Mouse (Mus musculus) central nervous system, embryonic 11.5 days (tissue): ENCODE measurements around the gene Snrpc. TPM values are rescaled to one million over a fixed set of nuclear protein-coding genes. Genes with fewer than 3 reads are reported as not detected.

Experiments used
- polyA plus RNA-seq: library from polyadenylated mRNA; depleted of rRNA; stranded (reverse); fragments of >200 nt; gene quantifications from 2 replicates; pipeline ENCODE4 v1.2.3, GENCODE M21; 2012; rRNA removed

The Snrpc gene
- polyA plus RNA-seq: 191 and 254 TPM in 2 replicates

DNA sequence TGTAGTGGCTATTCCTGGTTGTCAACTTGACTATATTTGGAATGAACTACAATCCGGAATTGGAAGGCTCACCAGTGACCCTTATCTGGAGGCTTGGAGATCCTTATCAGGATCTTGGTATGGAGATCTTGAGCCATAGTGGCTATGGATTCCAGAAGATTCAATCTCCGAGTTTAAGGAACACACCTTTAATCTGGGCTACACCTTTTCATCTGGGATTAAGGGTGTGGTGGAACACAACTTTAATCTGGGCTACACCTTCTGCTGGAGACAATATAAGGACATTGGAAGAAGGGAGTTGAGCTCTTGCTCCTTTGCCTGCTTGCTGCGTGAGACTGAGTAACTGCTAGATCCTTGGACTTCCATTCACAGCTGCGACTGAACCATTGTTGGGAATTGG, at the start of gene Snrpc:
TSS of gene Snrpc (plus strand) at position 301 of the 400 bp plus-strand sequence.

DNA sequence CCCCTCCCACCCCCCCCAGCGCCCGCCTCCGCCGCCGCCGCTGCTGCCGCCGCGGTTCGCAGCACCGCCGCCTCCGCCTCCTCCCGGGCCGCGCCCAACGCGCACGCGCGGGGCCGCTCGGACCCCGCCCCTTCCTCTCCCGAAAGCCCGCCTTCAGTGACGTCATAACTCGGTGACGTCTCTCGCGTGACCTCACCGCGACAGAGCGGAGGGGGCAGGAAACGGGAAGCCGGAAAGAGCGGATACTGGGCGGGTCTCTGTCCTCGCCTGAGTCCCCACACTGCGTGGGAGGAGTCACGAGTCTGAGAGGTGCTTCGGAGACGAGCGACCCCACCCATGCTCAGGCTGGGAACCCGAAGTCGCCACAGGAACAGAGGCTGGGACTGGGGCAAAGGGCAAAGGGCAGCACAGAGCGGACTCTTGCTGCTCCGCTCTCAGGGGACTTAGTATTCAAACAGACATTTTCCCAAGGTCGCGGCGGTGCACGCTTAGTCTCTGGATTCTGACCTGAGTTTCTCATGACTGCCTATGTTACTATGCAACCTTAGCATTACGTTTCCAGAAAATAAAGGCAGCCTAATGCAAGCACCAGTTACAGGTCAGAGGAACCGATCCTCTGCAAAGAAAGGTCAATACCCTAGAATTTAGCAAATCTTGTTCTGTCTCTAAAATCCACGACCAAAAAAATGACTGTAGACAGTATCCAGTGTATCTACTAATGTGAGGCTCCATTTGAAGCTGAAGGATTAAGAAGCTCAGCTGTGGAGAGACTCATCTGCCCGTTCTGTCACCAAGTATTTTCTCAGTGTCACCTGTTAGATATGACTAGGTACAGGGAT, 17.2 kb upstream of the Snrpc start, which contains the start of gene D17Wsu92e:
TSS of gene D17Wsu92e (minus strand) at position 81 of the 839 bp plus-strand sequence.

DNA sequence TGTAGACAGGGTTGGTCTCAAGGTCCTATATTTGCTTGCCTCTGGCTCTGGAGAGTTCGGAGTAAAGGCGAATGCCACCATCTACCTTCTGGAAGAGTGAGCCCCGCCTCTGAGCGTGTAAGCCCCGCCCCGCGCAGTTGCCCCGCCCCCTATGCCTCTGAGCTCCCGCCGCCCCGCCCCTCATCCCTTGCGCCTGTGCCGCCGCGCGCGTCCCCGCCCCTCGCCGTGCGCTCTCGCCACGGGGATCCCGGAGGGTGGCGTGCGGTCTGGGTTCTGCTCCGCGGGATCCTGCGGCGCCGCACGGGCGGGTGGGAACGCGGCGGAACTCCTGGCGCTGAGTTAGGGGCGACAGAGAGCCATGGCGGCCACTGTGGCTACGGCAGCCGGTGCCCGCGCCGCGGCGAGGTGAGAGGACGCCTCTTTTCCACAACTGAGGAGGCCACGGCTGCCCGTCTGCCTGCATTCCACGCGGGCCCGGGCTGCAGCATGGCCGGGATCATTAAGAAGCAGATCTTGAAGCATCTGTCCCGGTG, 18.4 kb downstream of the Snrpc start, which contains the start of gene Uhrf1bp1:
TSS of gene Uhrf1bp1 (plus strand) at position 177 of the 533 bp plus-strand sequence.

Other genes starting within 250 kb of the Snrpc start
- gene Nudt3, start 214.7 kb upstream of the Snrpc start, polyA plus RNA-seq: 196 and 673 TPM in 2 replicates
- gene RPS10-NUDT3, start 202.9 kb upstream of the Snrpc start, polyA plus RNA-seq: 0.23 TPM in 1 of 2 replicates, not detected in the other
- gene Rps10, start 201.5 kb upstream of the Snrpc start, polyA plus RNA-seq: 1,632 and 1,758 TPM in 2 replicates
- gene Pacsin1, start 182.6 kb upstream of the Snrpc start, polyA plus RNA-seq: 3.4 TPM in 2 replicates
- gene Spdef, start 109.2 kb upstream of the Snrpc start, polyA plus RNA-seq: 0.35 and 0.63 TPM in 2 replicates
- 48.6 and 52.9 TPM in 2 replicates for gene D17Wsu92e, start 17.5 kb upstream of the Snrpc start, polyA plus RNA-seq
- 13.1 and 14.3 TPM in 2 replicates for gene Uhrf1bp1, start 18.3 kb downstream of the Snrpc start, polyA plus RNA-seq
- gene Anks1, start 71.2 kb downstream of the Snrpc start, polyA plus RNA-seq: 49.9 and 56.2 TPM in 2 replicates
- gene Taf11, start 71.7 kb downstream of the Snrpc start, polyA plus RNA-seq: 59.9 and 93.4 TPM in 2 replicates
- gene Tcp11, start 242.5 kb downstream of the Snrpc start, polyA plus RNA-seq: 1.6 and 2.0 TPM in 2 replicates